Mouse (Mus musculus) right cerebral cortex, postnatal 14 days (tissue): ENCODE data around the gene Gdf5.
A peak's percentile ranks its signal among the peaks of the same experiment; 100 is the strongest.

Source experiments
- DNase-seq: peaks from one replicate; pipeline ENCODE4 v3.0.0; 2022

Gdf5 gene

DNA sequence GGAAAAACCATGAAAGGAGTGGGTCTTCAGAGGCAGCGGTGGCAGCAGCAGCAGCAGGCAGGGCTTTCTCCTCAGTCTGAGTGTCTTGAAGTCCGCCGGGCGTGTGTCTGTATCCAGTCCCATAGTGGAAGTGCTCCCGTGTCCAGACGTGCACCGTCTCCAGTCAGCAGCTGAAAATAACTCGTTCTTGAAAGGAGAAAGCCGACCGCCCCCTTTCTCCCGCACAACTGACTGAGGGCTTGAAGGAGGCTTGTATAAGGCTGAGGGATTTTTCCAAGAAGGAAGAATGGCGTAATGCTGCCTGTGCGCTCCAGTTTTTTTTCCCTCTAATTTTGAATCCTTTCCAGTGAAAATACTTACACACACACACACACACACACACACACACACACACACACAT is at the start of gene Gdf5:
Gene Gdf5, minus strand, starts transcription at position 244 of the 400 bp plus-strand sequence.
- DNase-seq, result peak; percentile 39

DNA sequence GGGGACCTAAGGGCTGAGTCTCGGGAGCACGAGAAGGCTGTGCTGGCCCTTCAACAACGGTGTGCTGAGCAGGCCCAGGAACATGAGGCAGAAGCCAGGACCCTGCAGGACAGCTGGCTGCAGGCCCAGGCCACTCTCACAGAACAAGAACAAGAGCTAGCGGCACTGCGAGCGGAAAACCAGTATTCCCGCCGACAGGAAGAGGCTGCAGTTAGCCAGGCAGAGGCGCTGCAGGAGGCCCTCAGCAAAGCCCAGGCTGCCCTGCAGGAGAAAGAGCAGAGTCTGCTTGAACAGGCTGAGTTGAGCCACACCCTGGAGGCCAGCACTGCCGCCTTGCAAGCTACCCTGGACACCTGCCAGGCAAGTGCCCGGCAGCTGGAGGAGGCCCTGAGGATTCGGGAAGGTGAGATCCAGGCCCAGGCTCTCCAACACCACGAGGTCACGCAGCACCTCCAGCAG is 46.7 kb upstream of the Gdf5 start:
- DNase-seq, result peak; percentile 32

DNA sequence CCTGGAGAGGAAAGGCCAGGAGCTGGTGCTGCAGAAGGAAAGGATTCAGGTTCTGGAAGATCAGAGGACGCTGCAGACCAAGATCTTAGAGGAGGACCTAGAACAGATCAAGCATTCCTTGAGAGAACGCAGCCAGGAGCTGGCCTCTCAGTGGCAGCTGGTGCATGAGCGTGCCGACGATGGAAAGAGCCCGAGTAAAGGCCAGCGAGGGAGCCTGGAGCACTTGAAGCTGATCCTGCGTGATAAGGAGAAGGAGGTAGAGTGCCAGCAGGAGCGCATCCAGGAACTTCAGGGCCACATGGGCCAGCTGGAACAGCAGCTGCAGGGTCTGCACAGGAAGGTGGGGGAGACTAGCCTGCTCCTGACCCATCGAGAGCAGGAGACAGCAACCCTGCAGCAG is 46.0 kb upstream of the Gdf5 start:
- no peak for DNase-seq

DNA sequence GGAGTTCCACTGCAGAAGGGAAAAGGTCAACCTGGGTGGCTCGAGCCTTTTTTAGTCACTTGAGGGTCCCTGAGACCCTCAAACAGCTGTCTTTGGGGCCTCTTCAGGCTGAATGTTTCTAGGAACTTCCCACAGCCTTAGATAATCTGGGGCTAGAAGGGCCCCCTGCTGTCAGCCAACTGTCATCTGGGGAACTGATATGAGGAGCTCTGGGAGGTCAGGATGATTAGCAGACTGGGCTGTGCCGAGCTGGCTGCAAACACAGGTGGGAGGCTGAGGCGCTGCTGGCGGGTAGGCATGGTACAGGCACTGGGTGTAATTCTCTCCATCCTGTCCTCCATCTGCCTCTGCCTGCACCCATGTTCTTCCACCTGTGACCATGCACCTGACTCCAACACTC is 43.9 kb upstream of the Gdf5 start:
- no peak for DNase-seq

DNA sequence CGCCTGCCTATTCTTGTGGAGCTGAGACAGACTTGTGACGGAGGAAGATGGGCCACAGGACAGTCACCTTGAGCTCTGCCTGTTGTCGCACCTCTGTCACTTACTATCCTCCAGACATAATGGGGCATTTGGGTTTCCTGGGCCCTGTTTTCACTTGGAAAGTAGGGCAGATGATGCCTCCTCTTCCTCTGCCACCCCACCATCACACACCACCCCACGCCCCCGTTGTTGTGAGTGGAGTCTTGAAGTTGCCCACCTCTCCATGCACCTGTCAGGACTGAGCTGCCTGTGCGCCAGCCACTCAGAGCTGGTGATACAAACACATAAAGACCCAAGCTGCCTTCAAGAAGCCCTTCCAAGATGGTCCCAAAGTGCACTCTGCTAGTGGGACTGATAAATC is 42.0 kb upstream of the Gdf5 start:
- DNase-seq, result no peak

DNA sequence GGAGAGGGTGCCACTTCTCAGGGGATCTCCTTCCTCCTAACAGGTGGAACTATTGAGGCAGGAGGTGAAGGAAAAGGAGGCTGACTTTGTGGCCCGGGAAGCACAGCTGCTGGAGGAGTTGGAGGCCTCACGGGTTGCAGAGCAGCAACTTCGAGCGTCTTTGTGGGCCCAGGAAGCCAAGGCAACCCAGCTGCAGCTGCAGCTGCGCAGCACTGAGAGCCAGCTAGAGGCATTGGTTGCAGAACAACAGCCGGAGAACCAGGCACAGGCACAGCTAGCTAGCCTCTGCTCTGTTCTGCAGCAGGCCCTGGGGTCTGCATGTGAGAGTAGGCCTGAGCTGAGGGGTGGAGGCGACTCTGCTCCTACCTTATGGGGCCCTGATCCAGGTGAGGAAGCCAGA is 40.6 kb upstream of the Gdf5 start:
- DNase-seq, result no peak

DNA sequence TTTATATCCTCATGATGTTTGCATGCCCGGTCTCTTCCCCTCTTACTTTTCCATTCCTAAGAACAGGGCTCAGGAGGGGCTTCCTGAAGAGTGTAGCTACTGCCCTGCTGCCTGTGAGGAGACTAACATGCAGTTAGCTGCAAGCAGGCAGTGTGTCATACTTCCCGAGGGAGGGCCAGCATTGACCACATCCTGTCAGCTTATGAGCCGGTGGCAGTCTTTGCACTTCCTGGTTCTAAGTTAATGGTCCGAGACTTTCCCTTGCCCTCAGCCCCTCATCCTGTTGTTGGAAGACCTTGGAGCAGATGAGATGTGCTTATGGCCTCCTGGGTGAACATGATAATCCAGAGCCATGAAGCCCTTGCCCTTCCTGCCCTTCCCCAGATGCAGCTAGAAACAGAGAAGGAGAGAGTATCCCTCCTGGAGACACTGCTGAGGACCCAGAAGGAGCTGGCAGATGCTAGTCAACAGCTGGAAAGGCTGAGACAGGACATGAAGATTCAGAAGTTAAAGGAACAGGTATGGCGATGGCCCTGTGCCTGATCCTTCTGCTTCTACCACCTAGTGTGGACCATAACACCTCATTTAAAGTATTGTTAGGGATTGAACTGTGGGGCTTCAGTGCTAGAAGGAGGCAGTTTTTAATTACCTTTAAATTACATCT is 34.3 kb upstream of the Gdf5 start:
- DNase-seq, result no peak

DNA sequence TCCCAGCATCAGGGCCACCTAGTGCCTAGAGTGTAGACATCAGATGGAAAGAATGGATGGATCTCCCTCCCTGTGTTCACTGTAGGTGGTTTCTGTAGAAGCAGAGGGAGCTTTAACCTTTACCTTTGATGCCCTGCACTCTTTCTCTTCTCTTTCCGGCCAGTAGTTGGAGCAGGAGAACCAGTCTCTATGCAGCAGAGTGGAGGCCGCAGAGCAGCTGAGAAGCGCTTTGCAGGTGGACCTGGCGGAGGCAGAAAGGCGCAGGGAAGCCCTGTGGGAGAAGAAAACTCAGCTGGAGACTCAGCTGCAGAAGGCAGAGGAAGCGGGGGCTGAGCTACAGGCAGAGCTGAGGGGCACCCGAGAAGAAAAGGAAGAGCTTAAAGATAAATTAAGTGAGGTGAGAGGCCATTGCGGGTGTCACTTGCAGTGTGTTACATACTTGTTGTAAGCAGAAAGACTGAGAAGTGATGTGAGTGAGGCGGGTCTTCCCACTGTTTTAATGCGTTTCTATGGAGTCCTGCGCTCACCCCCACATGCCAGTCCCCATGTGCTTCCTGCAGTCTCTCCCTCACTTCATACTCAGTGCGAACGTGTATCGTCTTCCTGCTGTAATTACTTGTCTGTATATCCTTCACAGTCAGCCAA is 29.0 kb upstream of the Gdf5 start:
- DNase-seq, result no peak

DNA sequence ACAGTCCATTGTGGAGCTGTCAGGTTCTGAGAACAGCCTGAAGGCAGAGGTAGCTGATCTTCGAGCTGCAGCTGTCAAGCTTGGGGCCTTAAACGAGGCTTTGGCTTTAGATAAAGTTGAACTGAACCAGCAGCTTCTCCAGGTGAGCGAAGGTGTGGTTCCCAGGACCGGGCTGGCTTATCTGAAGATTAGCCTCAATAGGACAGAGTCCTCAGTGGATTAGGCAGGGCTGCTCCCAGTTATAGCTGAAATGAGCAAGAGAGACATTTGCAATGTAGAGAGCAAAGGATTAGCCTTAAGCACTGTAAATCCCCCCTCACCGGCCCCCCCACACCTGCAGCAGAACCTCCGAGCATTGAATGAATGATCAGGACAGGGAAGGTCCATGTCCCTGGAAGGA is 28.2 kb upstream of the Gdf5 start:
- no peak for DNase-seq

DNA sequence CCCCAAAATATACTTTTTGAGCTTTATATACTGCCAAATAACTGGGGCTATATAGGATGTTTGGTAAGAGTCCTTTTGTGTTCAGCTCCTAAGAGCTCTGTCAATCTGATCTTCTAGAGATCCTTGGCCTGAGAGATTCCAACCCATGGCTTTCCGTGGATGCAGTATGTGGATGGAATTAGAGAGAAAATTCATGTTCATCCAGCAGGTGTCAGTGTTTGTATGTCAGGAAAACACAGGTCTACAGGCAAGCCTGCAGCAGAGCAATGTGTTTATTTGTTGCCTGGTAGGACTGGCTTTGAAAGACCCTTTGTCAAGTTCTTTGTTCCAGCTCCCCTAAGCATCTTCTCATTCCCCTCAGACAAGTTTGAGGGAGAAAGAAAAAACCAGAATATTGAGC is 17.8 kb upstream of the Gdf5 start:
- no peak for DNase-seq

DNA sequence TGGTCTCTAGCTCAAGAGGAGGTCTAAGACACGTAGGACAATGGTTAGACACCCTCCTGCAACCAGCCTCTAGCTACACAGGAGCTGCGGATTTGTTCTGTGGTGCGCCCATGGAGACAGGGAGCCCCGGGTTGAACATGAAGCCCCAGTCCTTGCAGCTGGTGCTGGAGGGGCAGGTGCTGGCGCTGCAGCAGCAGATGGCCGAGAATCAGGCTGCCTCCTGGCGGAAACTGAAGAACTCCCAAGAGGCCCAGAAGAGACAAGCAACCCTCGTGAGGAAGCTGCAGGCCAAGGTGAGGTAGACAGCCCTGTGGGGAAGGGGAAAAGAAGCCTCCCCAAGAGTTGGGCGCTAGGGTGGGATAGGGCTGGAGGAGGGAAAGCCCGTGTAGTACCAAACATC is 16.7 kb upstream of the Gdf5 start:
- no peak for DNase-seq

DNA sequence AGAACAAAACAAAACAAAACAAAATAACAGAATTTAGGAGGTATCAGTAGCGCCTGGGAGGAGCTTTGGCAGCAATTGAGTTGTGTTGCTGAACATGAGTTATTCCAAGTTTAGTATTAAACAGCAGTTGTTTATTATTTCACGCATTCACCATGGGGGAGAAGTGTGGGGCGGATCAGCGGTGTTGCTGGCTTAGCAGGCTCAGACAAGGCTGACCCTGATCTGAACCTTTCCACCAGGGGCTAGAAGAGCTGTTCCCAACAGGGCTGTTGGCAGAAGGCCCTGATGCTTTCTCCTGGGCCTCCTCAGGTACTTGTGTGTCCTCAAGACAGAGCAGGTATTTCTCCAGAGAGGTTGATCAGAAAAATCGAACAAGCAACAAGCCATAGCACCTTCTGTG is 14.8 kb upstream of the Gdf5 start:
- DNase-seq, result no peak

DNA sequence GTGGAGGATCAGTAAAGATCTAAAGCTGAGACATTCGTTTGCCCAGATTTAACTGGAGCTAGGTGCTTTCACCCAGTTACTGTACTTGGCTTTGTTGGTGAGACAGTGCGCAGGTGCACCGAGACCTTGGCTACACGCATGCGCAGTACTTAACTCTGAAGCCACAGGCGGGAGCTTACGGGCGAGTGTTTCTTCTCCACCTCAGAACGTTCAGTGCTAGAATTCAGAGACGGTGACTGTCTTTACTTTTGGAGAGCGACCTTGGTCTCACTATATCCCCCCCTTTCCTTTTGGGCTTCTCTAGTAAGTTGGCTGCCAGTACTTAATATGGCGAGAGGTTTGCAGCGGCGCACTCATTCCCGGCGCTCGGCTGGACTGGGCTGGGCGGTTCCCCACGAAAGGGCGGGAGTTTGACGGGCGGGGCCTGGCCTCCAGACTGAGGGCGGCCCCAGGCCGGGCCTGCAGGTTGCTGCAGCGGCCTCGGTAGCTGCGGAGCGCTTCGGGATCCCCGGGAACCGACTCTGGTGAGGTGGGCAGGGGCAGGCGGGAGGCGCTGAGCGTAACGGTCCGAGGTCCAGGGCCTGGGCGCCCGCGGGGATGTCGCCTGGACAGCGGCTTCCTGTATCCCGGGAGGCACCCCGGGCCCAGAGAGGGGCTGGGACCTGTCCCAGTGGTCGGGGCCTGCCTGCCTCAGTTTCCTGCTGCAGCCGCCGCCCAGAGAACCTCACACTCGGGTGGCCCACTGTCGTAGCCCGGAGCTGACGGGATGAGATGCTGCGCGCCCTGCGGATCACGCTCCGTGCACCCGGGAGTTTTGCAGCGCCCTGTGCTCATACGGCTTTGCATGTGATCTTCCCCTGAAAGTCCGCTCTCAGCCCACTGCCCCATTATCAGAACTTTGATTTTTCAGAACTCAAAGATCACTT is 11.2 kb upstream of the Gdf5 start, which contains the start of gene Cep250:
Gene Cep250, plus strand, starts transcription at position 325 of the 926 bp plus-strand sequence.
- DNase-seq, result peak; percentile 88

DNA sequence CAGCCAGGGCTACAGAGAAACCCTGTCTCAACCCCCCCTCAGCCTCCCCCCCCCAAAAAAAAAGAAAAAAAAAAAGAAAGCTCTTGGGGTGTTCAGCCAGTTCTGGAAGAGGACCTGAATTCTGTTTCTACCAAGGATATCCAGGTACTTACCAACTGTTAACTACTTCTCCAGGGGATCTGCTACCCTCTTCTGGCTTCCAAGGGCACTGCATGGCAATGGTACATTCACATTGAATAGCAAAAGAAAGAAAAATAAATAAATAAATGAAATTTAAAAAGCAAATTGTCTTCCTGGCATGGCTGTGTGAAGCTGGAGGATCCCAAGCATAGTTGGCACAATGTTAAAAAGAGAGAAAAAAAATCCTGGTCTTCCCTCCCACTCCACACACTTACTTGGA is 6.8 kb upstream of the Gdf5 start:
- DNase-seq, result peak; percentile 71

DNA sequence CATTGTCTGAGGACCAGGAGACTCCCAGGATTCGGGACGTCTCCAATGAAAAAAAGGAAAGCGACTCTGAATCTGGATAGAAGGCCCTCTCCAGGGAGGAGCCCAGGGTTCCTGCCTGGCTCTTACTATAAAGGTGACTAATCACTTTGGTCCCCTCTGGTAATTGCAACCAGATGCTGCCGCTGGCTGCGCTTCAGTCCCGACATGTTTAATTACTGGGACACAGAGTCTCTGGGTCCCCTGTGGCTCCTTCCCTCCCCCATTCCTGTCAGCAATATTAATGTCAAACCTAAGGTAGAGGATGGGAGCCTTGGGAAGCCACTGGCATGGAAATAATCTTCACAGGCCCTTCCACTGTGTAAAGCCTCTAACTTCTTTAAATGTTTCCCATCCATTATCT is 4.2 kb upstream of the Gdf5 start:
- no peak for DNase-seq

DNA sequence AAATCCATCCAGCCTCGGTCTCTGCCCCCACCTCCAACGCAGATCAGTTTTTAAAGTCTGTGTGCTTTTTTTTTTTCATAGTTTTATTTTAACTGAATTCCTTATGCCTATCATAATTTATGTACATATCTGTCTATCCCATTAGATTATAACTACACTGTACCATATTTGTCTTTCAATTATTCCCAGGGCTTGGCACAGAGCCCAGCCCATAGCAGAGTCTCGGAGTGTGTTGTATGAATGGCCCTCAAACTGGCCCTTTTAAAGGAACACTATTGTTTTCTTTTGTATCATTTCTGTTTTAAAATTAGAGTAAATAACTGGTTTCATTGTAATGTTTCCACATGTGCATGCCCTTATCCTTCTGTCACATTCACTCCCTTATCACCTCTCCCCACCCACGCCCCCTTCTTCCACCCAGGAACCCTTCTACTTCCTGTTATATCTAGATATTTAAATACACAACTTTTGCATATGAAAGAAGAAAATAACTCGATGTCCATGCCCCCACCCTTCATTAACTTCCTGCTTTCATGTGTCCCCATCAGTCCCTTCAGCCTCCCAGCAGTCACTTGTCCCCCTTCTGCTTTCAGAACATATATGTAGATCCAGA is 2.3 kb upstream of the Gdf5 start:
- DNase-seq, result no peak

DNA sequence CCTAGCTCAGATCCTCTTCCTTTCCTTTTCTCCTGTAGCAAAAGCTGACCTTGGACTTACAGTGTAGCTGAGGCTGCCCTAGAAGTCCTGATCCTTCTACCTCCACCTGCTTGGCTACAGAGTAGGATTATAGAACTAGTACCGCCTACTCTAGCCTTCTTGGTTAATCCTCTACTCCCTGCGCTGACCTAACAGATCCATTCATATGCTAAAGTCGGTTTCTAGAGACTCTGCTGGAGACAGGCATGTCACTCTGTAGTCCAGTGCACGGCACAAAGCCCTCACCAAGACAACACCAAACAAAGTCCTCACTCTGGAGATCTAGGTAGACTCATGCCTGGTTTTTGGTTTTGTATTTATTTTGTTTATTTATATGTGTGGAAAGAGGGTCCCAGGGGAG is 1.3 kb upstream of the Gdf5 start:
- no peak for DNase-seq

DNA sequence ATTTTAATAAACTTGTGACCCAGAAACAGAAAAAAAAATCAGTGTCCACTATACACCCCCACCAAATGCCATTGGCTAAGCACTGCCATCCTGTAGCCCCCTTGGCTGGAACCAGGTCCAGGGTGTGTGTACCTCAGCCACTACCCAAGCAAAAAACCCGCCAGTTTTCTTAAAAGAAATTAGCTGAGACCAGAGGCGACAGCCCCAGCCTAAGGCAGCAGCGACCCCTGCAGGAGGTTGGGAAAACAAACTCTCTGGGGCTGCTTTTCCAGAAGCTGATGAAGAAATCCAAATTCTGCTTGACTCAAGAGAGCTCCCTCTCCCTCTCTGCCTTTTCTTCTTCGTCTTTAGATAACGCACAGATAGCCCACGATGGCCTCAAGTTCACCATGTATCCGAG is 902 bp upstream of the Gdf5 start:
- peak; percentile 84 for DNase-seq

DNA sequence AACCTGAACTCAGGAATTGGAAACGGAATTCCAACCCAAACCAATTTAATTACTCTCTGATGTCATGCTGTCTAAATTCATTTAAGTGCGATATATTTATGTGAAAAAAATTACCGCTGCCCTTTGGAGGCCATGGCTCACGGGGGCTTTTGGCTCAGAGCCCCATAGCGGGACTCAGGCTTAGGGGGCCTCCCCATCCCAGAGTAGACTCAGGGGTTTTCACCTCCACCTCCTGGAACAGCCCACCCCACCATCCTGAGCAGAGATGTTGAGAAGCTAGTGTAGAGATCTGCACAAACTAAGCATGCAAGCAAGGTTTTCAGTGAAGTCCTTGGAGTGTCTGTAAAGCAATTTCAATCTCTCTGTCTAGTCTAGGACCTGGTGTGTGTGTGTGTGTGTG is 413 bp upstream of the Gdf5 start:
- no peak for DNase-seq

DNA sequence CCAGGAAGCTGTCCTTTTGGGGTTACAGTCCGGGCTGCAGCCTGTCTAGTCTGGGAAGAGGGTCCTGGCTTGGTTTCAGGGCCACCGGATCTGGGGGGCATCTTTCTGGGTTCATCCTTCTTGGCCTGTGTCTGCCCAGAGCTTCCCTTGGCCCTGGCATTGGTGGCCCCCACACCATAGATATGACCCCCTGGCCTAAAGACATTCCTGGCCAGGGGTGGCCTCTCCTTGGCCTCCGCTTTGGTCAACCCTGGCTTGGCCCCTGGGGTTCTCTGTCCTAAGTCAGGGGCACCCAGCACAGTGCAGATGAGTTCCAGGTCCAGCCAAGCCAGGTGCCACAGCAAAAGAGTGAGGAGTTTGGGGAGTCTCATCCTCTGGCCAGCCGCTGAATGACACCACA is 482 bp downstream of the Gdf5 start:
- no peak for DNase-seq

DNA sequence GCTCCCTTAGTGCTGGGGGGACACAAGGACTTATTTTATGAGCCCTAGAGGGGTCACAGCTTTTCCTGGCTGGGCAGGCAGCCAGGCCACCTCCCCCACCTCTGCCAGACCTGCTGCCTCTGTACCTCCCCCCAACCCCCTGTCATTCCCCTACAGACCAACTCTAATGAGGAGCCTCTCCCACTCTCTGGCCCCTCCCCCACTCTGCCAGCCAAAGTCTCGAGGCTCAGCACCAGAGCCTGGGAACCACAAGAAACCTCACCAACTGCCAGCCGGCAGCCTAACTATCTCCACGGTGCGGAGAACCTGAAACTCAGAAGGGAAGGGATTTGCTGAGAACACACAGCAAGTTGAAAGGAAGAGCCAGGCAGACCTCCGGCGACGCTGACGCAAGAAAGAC is 1.7 kb downstream of the Gdf5 start:
- peak; percentile 36 for DNase-seq

DNA sequence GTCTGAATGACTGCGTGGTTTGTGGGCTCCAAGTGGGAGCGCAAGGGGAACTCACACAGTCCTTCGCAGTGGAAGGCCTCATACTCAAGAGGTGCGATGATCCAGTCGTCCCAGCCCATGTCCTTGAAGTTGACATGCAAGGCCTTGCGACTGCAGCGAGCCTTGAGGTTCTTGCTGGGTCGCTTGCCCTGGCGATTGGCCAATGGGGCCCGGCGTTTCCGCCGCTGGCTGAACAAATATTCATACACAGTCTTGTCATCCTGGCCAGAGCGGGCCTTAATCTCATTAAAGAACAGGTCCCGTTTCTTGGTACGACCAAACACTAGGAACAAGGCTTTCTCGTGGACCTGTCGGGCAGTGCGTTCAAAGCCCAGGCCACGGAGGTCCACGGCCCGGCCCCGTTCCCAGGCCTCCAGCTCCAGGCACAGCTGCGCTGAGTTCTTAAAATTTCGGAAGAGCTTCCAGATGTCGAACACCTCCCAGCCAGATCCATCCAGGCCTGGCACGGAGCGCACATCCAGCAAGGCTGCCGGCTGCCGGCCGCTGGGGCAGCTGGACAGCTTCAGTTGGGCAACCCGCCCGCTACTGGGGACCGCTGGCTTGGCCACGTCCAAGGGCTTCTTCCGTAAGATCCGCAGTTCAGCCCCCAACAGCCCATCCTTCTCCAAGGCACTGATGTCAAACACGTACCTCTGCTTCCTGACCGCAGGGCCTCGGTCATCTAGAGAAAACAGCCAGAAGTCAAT is 3.3 kb downstream of the Gdf5 start:
- no peak for DNase-seq

DNA sequence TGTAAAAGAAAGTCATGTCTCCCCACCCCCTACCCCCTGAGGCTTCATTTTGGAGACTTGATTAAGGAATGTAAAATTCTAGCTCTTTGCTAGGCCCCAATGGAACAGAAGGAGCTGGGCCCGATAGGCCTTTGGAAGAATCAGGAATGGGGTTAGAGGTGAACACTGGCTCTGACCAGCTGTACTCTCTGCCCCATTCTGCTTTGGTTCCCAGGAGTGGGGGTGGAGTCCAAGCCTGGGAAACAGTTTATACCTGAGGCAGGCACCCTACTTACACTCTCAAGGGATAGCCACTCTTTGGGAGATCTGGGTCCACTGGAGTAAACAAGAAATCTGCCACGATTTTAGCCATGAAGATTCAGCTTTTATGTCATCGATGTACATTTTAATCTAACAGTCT is 4.5 kb downstream of the Gdf5 start, which contains the start of gene Gm15557:
Gene Gm15557, plus strand, starts transcription at position 48 of the 400 bp plus-strand sequence.
- DNase-seq, result no peak
